Mouse (Mus musculus) midbrain, postnatal 0 days (tissue): Measurements from ENCODE around the gene Satb1. TPM values are rescaled to one million over a fixed set of nuclear protein-coding genes. Genes with fewer than 3 reads are reported as not detected.

ENCODE experiments used
- ATAC-seq: fragments of 200-750 bp; cut with Nextera tagmentation; 2 replicates; pipeline ENCODE4 v1.8.0; 2017; ENCODE audit warnings: moderate number of reproducible peaks, mild to moderate bottlenecking, moderate TSS enrichment, moderate library complexity; ENCODE audit not compliant: low FRiP score
- DNase-seq: peaks from one replicate; pipeline ENCODE4 v3.0.0-alpha.2; 2015; ENCODE audit warnings: low spot score
- H3K27ac ChIP-seq: fragments of 300-500 bp; sonication (generic); 2 replicates; pipeline ENCODE4 v1.5.1; 2014; ENCODE audit warnings: low read depth, mild to moderate bottlenecking, low read length, mixed read lengths
- H3K27me3 ChIP-seq: fragments of 300-500 bp; sonication (generic); 2 replicates; pipeline ENCODE4 v1.6.1; 2014; ENCODE audit warnings: low read length, control low read depth, mixed read lengths; ENCODE audit not compliant: insufficient read depth
- H3K36me3 ChIP-seq: fragments of 300-500 bp; sonication (generic); 2 replicates; pipeline ENCODE4 v1.6.1; 2014; ENCODE audit warnings: low read length, control low read depth, mixed read lengths; ENCODE audit not compliant: insufficient read depth
- H3K4me1 ChIP-seq: fragments of 300-500 bp; sonication (generic); 2 replicates; pipeline ENCODE4 v1.6.1; 2014; ENCODE audit warnings: mild to moderate bottlenecking, control low read depth, antibody characterized with exemption, low read length, mixed read lengths; ENCODE audit not compliant: insufficient read depth
- H3K4me2 ChIP-seq: fragments of 300-500 bp; sonication (generic); 2 replicates; pipeline ENCODE4 v1.6.1; 2014; ENCODE audit warnings: low read depth, mild to moderate bottlenecking, low read length, mixed read lengths; ENCODE audit not compliant: poor library complexity, severe bottlenecking
- H3K4me3 ChIP-seq: fragments of 300-500 bp; sonication (generic); 2 replicates; pipeline ENCODE4 v1.5.1; 2014; ENCODE audit warnings: low read depth, mild to moderate bottlenecking, low read length, moderate library complexity
- H3K9ac ChIP-seq: fragments of 300-500 bp; sonication (generic); replicated peaks from 2 replicates; pipeline ENCODE4 v1.6.1; 2014; ENCODE audit warnings: mild to moderate bottlenecking, low read length, moderate library complexity, mixed read lengths; ENCODE audit not compliant: poor library complexity, severe bottlenecking
- H3K9me3 ChIP-seq: fragments of 300-500 bp; sonication (generic); 2 replicates; pipeline ENCODE4 v1.6.1; 2016; ENCODE audit warnings: low read length, control low read depth
- CTCF ChIP-seq: IDR thresholded peaks from 2 replicates; pipeline ENCODE4 v1.5.1; 2016; ENCODE audit warnings: antibody characterized with exemption, mild to moderate bottlenecking
- WGBS: fragments of 180-500 bp; shearing (Covaris S2); extraction: QIAGEN DNeasy Blood & Tissue Kit; methylation state at CpG from one replicate; pipeline ENCODE4 v1.1.7; 2014; 5-methylcytosine and 5-hydroxymethylcytosine counted together
- polyA plus RNA-seq: library from polyadenylated mRNA; unstranded; fragments of >200 nt; fragmentation: Nextera tagmentation; extraction: Ambion mirVana; gene quantifications from 2 replicates; pipeline ENCODE4 v1.2.1, GENCODE M21; 2015
- total RNA-seq: library from RNA; depleted of rRNA; stranded (reverse); fragments of >200 nt; gene quantifications from 2 replicates; pipeline ENCODE4 v1.2.3, GENCODE M21; 2014

Gene Satb1
- total and polyA plus RNA-seq, 2 experiments from 2014 or later, result 13.6 to 29.8 TPM

GRCm38 (mm10) chr17:51760997-51761655 is 72.0 kb downstream of the Satb1 start:
- Histone ChIP-seq H3K27ac (no peak overlapping the region), H3K4me3 (peak overlapping the region; percentile 29), H3K4me2 (peak overlapping the region; percentile 57), H3K9me3 (no peaks in the 10 kb centered on the region), H3K9ac (no peak overlapping the region), H3K27me3 (no peaks in the 10 kb centered on the region), H3K4me1 (no peaks in the 10 kb centered on the region), H3K36me3 (no peaks in the 10 kb centered on the region)
- ATAC-seq (0 out of 2 replicates have a peak, but pooled peaks have one; percentile 16), DNase-seq (peak; percentile 66)
- WGBS, result 64% methylated on average over 17 of the region's 17 CpGs
- no peak for TF ChIP-seq CTCF

GRCm38 (mm10) chr17:51760251-51760887 is 72.7 kb downstream of the Satb1 start:
- no peak for TF ChIP-seq CTCF
- peak; percentile 46 for DNase-seq
- Histone ChIP-seq H3K9me3 (no peaks in the 10 kb centered on the region), H3K9ac (peak overlapping the region; percentile 1; the same call in 1 of the 2 replicates), H3K4me3 (peak overlapping the region; percentile 29), H3K27ac (no peak overlapping the region), H3K4me1 (no peaks in the 10 kb centered on the region), H3K4me2 (peak overlapping the region; percentile 57), H3K36me3 (no peaks in the 10 kb centered on the region), H3K27me3 (no peaks in the 10 kb centered on the region)
- WGBS, result 28% methylated on average over 17 of the region's 17 CpGs
- ATAC-seq, result peak; percentile 52; the same call in 1 of the 2 replicates

- ATAC-seq (no peak), DNase-seq (no peak)
- H3K4me3 ChIP-seq, result no peak overlapping the region
- H3K4me2 ChIP-seq, result no peak overlapping the region
- H3K9ac ChIP-seq, result no peak overlapping the region
- TF ChIP-seq CTCF, result no peak
- no peak overlapping the region for H3K27ac ChIP-seq
- no peaks in the 10 kb centered on the region for H3K27me3 ChIP-seq
- 88% methylated on average over 4 of the region's 4 CpGs for WGBS
- H3K9me3 ChIP-seq, result no peaks in the 10 kb centered on the region
- no peaks in the 10 kb centered on the region for H3K36me3 ChIP-seq
- no peaks in the 10 kb centered on the region for H3K4me1 ChIP-seq
Measured at GRCm38 (mm10) chr17:51759509-51759908, 73.6 kb downstream of the Satb1 start.

GRCm38 (mm10) chr17:51752142-51752541 is 80.9 kb downstream of the Satb1 start:
- no peak overlapping the region for H3K4me3 ChIP-seq
- no peaks in the 10 kb centered on the region for H3K27me3 ChIP-seq
- no peak overlapping the region for H3K9ac ChIP-seq
- no peaks in the 10 kb centered on the region for H3K4me1 ChIP-seq
- no peak for DNase-seq
- ATAC-seq, result no peak
- H3K4me2 ChIP-seq, result no peak overlapping the region
- TF ChIP-seq CTCF, result no peak
- H3K36me3 ChIP-seq, result no peaks in the 10 kb centered on the region
- no peak overlapping the region for H3K27ac ChIP-seq
- H3K9me3 ChIP-seq, result no peaks in the 10 kb centered on the region
- WGBS, result 95% methylated on average over 4 of the region's 4 CpGs

GRCm38 (mm10) chr17:51747204-51747603 is 85.9 kb downstream of the Satb1 start:
- Histone ChIP-seq H3K4me3 (no peak overlapping the region), H3K9ac (no peak overlapping the region), H3K27ac (no peak overlapping the region), H3K36me3 (no peaks in the 10 kb centered on the region), H3K4me1 (no peaks in the 10 kb centered on the region), H3K4me2 (no peak overlapping the region), H3K27me3 (no peaks in the 10 kb centered on the region), H3K9me3 (no peaks in the 10 kb centered on the region)
- TF ChIP-seq CTCF, result no peak
- 50% methylated on average over 9 of the region's 9 CpGs for WGBS
- ATAC-seq, result no peak
- DNase-seq, result no peak

GRCm38 (mm10) chr17:51742502-51742901 is 90.6 kb downstream of the Satb1 start:
- Histone ChIP-seq H3K4me3 (no peak overlapping the region), H3K4me2 (no peak overlapping the region), H3K36me3 (peaks cover 7% of the 10 kb centered on the region; the same call in 1 of the 2 replicates), H3K27ac (no peak overlapping the region), H3K9ac (no peak overlapping the region), H3K9me3 (no peaks in the 10 kb centered on the region), H3K4me1 (no peaks in the 10 kb centered on the region), H3K27me3 (no peaks in the 10 kb centered on the region)
- peak; percentile 43 for DNase-seq
- ATAC-seq, result 0 out of 2 replicates have a peak, but pooled peaks have one; percentile 54
- no peak for TF ChIP-seq CTCF
- WGBS, result 58% methylated on average over 10 of the region's 10 CpGs
